Mouse (Mus musculus) right cerebral cortex, postnatal 36 days (tissue): Measurements from ENCODE around the gene Zfp942.

ENCODE experiments used
- DNase-seq, 2 experiments: peaks; one replicate each; pipeline ENCODE4 v3.0.0; 2022; ENCODE audit warnings: low spot score in 2 of 2, mixed read lengths in 1 of 2

The Zfp942 gene

DNA sequence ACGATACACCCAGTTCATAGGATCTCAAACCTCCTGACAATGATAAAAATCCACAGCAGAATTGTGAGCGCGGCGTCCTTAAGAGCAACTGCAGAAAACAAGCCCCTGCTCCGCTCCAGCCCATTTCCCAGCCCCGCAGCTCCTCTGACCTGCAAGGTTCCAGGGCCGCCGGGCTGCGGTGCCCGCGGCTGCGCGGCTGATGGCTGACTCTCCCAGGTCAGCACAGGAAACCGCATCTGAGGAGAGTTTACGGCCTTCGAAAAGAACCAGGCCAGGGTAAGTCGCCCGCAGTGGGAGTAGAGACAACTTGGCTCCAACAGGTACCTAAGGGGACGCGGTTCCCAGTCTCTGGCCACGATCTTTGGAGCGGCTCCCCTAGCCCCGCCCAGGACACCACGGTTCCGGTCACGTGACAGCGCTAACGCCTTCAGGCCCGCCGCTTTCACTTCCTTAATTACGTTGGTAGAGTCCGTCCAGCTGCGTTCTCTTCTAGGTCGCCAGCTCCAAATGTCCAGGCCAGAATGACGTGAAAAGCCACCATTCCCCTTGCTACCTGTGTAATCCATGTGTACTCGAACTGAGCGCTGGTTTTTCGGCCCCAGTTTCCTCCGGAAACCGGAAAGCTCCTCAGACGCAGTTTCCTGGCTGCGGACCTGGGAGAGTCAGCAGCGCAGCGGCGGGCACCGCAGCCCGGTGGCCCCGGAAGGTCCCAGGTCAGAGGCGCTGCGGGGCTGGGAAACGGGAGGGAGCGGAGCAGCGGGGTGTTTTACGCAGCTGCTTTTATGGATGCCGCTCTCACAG is at the start of gene Zfp942, which contains the start of gene Zfp943:
Gene Zfp942 (minus strand): TSS at position 358 of the 801 bp plus-strand sequence.
Gene Zfp943 (plus strand): TSS at position 446 of the 801 bp plus-strand sequence.
- DNase-seq = peak; percentile 60 to 62

DNA sequence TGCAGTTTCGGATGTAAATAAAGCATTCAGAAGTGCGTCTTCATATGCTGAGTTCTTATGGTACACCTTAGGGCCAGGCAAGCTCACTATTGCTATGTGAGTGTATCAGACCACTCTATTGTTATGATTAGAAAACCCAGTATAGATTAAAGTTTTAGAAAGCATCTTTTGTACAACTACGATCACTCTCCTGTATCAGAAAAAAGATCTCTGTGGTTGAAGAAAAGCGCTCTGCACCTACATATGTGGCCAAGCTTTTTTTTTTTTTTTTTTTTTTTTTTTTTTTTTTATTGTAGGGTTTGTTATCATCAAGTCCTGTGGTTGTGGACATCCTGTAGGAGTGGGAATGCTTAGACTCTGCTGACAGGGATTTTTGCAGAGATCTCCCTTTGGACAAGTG is 1.0 kb upstream of the Zfp942 start:
- DNase-seq = no peak

DNA sequence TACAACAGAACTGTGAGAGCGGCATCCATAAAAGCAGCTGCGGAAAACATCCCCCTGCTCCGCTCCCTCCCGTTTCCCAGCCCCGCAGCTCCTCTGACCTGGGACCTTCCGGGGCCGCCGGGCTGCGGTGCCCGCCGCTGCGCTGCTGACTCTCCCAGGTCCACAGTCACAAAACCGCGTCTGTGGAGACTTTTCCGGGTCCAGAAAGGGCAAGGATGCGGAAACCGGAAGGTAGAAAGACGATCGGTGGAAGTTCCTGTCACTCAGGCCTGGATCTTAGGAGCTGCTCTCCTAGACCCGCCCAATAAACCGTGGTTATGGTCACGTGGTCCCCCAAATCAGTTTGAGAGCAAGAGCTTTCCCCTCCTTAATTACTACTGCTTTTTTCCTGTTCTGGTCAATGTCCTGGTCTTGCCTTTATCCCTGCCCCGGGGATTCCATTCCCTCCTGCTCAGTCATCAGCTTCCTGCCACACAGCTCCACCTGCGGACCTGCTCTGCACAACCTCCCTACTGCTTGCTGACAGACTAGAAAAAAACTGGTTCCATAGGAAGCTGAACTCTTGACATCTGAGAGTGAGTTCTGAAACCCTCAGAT is 52.7 kb downstream of the Zfp942 start, which contains the start of gene Zfp995:
Gene Zfp995 (minus strand): TSS at position 471 of the 597 bp plus-strand sequence.
- DNase-seq = peak; percentile 56 to 66

DNA sequence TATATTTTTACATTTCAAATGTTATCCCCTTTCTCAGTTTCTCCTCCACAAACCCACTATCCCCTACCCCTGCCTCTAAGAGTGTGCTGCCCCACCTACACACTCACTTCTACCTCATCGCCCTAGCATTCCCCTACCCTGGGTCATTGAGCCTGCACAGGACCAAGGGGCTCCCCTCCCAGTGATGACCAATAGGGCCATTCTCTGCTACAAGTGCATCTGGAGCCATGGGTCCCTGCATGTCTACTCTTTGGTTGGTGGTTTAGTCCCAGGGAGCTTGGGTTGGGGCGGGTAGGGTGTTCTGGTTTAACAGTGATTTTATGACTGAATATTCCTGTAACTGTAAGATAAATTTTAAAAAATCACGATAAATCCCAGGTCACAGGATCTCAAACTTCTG is 53.2 kb downstream of the Zfp942 start:
- DNase-seq = no peak
